10 mouse cellular contexts compared by ENCODE assay signal in genomic region chr19:3842359-3843148, GRCm38 (mm10). TPM values are rescaled to one million over a fixed set of nuclear protein-coding genes. Genes with fewer than 3 reads are reported as not detected.
DNase-seq lines count a peak whose midpoint lies in the region; ATAC-seq lines count a peak whose summit lies in the region.
"Had no signal": no experiment of that assay in that cellular context is flagged by ENCODE, and none has a peak within 500 bp of the region (broad histone marks: within the 10 kb centered on the region; RNA-seq: fewer than 3 reads in every experiment).

No protein-coding gene starts in this region.

- WGBS in intestine, embryonic 15.5 days: 37% methylated on average over 12 of the region's 12 CpGs

- H3K27ac ChIP-seq in intestine, embryonic 15.5 days: peak overlapping the region; percentile 58; the same call in 1 of the 2 replicates
- H3K27ac ChIP-seq: layer of hippocampus, adult 2 months; liver, embryonic 14.5 days had no signal

- DNase-seq in urinary bladder, postnatal 14 days (ENCODE audit: low spot score): peak; percentile 67
- no peak for DNase-seq in urinary bladder, adult 2 months (ENCODE audit: low spot score)
- peak; percentile 89 to 92 for DNase-seq in lung, adult 18-20 months
- DNase-seq in layer of hippocampus, postnatal 36 days: no peak
- no peak for DNase-seq in left cerebral cortex, postnatal 14 days (ENCODE audit: low spot score in 2 of 2)
- no peak for DNase-seq in frontal cortex, adult 2 months (ENCODE audit: extremely low spot score in 1 of 2, low spot score in 1 of 2)

- H3K4me2 ChIP-seq in intestine, embryonic 15.5 days (replicated peaks): peak overlapping the region; percentile 30

- no peak overlapping the region for H3K4me3 ChIP-seq in intestine, embryonic 15.5 days (replicated peaks)
- H3K4me3 ChIP-seq: layer of hippocampus, adult 2 months; myocyte had no signal

- no peaks in the 10 kb centered on the region for H3K36me3 ChIP-seq in intestine, embryonic 15.5 days

- no peaks in the 10 kb centered on the region for H3K27me3 ChIP-seq in intestine, embryonic 15.5 days (replicated peaks)

- peaks cover 8% of the 10 kb centered on the region; the same call in 1 of the 2 replicates for H3K4me1 ChIP-seq in intestine, embryonic 15.5 days (replicated peaks)

- intact Hi-C loops in left cerebral cortex, postnatal 14 days (cut with DNase I): no loop called here

- peak; percentile 85 for ATAC-seq in intestine, embryonic 15.5 days

- H3K9me3 ChIP-seq in intestine, embryonic 15.5 days: no peaks in the 10 kb centered on the region

- no peak overlapping the region for H3K9ac ChIP-seq in intestine, embryonic 15.5 days
- H3K9ac ChIP-seq: liver, embryonic 14.5 days had no signal

RNA-seq across cellular contexts. Expression of gene Chka, which starts 9.0 kb away (rescaled TPM):
- 49.2 and 63.0 TPM in 2 replicates for polyA plus RNA-seq in urinary bladder, adult 2 months (2012; rRNA removed)
- polyA plus RNA-seq in intestine, embryonic 15.5 days (2015; fragmentation: Nextera tagmentation; extraction: Ambion mirVana): 63.3 and 68.5 TPM in 2 replicates
- 100 to 1,000 TPM; 106 to 122 TPM for total RNA-seq in layer of hippocampus, postnatal 36 days (2021)
- 10 to 100 TPM; 75.5 to 99.5 TPM for total RNA-seq in left cerebral cortex, postnatal 14 days (2021)
- 121 and 123 TPM in 2 replicates for polyA plus RNA-seq in frontal cortex, adult 2 months (2012; rRNA removed)

Comparison
In these comparisons a context has a peak if more than half of its experiments do, and no peak if none do; other contexts are left out.
1. DNase-seq: peak in urinary bladder, postnatal 14 days (single experiment) and lung, adult 18-20 months (2 of 2); none in urinary bladder, adult 2 months (single experiment), layer of hippocampus, postnatal 36 days (0 of 2), left cerebral cortex, postnatal 14 days (0 of 2) and frontal cortex, adult 2 months (0 of 2).